Mouse (Mus musculus) thymus, postnatal 10 days (tissue): ENCODE results near the gene Arhgap44.

Experiments used
- DNase-seq, 2 experiments: peaks; one replicate each; pipeline ENCODE4 v3.0.0; 2021; ENCODE audit warnings: low spot score in 2 of 2

Arhgap44 gene

DNA sequence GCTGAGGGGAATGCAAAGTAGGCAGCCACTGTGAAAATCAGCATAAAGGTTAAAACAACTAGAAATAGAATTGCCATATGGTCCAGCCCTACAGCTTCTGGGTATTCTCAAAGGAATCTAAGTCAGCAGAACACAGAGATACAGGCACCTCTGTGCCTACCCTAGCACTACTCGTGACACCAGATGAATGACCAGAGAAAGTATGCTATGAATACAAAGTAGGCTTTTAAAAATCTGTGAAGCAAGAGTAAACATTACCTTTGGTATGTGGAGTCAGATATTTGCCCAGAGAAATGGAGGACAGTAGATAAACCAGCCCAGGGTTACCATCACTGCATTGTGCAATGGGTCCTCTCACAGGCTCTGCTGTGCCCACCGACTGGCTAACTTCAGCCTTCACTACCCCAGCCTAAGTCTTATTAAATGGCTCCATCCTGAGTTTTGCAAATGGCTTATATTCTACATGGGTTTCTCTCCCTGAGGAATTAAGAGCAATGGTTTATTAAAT lies 25.6 kb downstream of the Arhgap44 start:
- no peak for DNase-seq

DNA sequence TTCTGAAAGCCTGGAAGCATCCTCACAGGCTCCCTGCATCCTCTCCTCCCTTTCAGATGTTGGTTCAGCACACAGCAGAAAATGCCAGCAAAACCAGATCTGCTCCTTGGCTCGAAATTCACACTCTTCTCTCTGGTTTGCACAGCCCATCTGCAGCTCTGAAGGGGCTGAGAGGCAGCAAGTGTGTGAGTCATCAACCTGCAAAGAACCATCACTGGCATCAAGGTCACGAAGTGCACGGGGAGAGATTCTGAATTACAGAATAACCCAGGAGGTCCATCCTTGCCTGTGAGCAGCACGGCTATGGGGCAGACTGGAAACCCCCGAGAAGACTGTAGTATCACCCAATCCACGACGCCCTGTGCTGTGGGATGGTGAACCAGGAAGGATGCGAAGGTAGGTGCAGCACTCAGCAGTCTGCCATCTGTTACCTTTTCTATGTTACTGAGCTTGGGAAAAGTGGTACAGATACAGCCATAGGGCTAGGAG lies 27.5 kb downstream of the Arhgap44 start:
- no peak for DNase-seq

DNA sequence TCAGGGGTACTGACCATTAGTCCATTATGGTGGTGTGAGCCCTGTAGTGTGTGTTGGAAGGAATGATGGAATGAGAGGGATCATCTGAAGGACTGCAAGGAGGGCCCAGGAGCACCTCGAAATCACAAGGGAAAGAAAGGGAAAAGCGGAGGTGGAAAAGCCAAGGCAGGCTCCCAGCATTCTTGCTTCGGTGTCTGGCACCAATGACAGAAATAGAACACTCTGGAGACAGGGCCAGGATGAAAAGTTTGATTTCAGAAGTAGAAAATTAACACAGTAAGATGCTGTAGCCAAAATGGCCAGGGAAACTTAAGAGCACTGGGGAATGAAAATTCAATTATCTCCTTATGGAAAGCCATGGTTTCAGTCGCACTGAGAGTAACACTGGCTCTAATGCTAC lies 29.1 kb downstream of the Arhgap44 start:
- no peak for DNase-seq

DNA sequence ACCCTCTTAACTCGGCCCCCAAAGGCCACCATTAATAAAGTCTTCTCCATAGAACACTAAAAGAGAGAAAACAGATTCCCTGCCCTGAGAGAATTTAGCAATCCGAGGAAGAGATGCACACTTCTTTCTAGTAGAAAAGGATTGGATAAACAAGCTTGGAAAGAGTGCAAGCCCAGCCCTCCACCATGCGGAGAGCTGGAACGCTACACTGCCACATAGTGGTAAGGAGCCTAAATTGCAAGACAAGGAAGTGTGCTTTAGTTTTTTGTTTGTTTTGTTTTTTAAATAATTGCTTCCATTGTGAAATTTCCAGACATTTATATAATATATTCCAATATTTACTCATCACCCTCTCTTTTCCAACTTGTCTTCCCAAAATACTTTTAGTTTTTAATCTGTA lies 33.7 kb downstream of the Arhgap44 start:
- no peak for DNase-seq

DNA sequence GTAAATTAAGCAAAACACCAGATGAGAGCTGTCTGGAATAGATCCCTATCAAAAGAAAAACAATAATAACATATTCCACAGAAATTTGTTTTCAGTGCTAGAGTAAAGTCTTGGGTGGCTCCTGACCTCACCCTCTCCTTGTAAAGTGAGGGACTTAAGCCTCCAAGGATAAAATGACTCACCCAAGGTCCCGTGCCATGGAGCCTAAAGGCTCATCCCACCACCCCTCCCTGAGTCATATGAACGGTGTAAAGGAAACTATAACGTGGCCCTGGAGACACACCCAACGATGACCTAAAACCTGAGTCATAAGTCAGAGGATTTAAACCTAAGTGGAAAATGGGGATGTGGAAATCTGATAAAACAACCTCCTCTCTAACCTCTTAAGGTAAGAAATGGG lies 34.1 kb downstream of the Arhgap44 start:
- DNase-seq, result no peak

DNA sequence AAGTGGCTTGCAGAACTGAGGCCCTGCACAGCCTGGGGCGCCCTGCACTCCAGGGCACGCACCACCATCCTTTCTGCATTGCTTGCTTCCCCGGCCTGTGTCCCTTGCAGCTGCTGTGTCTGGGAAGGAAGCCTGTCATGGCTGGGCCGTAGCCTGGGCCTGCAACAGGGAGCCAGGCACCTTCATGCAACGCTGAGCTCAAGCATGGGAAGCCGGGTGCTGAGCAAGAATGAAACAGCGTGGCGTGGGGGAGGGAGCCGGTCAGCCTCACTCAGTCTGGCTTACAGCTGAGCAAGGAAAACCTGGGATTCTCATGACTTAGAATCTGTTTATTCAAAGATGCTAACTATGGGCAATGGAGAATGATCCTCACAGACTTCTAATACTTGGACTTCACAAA lies 36.2 kb downstream of the Arhgap44 start:
- DNase-seq, result no peak

DNA sequence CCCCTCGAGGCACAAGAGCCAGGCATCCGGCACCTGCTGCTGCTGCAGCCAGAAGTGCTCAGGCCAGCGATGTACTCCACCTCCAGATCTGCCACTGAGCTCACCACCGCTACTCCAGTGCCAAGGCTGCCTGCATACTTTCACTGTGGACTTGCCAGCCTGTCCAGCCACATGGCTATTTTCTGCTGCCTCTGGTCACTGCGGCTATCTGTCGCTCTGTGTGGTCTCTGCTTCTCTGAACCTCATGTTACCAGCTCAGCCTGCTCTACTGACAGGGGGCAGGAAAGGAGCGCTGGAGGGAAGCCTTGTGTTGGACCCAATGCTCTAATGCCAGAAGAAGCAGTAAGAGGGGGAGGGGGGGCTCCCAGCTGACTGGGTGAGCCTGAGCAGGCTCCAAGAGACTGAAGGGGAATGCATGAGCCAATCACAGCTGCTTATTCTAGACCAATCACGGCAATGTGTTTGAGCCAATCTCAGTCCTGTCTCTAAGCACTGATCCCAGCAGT lies 37.8 kb downstream of the Arhgap44 start:
- no peak for DNase-seq

DNA sequence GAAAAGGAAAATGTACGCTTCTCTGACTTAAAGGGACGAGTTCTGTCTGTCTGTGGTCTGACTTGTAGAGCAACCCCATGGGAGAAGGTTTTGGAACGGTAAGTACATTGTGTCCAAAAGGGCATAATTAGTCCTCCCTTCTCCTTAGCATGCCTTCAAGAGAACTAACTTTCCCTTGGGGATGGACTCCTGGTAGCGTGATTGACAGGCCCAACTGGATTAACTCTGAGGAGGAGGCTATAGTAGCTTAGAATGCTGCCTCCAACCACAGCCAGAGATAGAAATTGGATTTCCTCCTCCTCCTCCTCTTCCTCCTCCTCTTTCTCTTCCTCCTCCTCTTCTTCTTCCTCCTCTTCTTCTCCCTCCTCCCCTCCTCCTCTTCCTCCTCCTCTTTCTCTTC lies 42.5 kb downstream of the Arhgap44 start:
- DNase-seq, result no peak

DNA sequence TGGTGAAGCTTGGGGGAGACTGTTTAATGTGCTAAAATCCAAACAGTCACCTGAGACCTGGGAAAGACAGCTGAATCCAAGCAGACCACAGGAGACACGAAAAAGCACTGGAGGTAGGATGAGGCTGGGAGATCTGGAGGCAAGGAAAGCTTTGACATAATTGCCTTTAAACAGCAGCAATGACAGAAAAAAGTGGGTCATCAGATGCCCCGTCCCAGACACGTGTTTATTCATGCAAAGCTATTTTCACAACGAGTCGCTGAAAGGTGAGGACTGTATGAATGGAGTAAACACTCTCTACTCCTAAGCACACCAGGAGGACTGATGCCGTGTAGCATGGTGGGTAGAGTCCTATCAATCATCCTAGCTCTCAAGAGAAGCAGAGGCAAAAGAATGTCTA lies 47.0 kb downstream of the Arhgap44 start:
- DNase-seq, result no peak

DNA sequence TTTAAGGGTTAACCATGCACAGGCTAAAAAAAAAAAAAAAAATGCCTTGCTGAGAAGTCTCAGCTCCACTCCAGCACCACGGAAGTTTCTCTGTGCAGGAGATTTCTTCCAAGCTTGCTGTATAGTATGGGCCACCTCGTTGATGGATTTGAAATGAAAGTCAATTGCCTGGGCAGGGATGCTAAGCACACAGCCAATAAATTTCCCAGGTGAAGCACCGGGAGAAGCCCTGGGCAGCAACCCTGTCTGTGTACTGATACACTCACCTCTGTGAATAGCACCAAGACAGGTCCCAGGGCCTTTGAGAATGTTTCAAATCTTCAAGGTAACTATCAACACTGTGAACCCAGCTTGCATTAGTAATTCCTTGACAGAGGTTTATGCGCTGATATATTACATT lies 50.7 kb downstream of the Arhgap44 start:
- no peak for DNase-seq

DNA sequence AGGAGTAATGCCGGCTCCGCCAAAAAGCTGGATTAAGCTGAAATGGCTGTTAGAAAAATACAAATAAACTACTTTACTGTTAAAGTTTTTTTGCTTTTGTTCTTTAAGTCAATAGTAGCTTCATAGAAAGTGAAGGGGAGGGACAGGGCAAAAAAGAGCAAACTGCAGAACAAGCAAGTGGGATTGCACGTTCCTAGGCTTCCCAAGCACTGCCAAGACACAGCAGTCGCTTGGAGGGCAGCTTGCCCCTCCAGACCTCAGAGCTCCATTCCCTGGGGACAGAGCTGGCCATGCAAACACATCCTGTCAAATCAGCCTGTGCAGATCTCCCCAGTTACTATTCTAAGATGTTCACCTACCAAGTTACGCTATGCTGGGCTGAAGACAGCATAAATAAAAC lies 51.1 kb downstream of the Arhgap44 start:
- DNase-seq, result no peak

DNA sequence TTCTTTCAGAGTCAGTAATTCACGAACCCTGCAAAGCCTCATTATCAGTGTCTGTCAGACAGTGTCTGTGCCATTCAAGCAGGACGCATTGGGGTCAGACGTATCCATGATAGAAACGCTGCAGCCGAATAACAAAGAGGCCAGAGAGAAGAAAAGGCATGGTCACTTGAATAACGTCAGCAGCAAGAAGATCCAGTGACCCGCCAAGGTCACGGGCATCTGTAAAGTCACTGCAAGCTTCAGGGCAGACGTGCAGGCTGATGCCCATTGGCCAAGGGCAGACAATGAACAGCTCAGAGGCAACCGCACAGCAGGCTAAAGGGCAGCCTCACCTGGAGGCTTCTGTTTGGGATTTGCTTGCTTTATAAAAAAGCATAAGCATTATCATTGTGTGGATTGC lies 52.7 kb downstream of the Arhgap44 start:
- no peak for DNase-seq

DNA sequence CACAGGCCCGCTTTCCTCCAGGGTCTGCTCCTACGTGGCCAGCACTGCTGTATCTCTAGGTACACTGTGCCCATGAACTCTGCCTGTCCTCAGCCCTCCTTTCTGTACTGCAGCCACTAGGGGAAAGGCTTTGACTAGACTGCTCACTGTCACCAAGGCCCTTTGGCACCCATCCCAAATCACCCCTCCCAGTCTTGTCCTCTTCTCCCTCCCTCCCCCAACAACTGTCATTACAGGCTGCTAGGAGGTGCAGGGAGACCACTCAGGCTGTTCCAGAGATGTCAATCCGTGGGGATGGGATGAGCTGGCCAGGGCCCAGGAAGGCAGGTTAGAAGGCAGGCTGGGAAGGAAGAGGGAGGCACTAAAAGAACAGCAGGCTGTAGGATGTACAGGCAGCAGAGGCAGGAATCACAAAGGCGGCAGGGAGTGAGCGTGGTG lies 55.0 kb downstream of the Arhgap44 start:
- DNase-seq, result no peak

DNA sequence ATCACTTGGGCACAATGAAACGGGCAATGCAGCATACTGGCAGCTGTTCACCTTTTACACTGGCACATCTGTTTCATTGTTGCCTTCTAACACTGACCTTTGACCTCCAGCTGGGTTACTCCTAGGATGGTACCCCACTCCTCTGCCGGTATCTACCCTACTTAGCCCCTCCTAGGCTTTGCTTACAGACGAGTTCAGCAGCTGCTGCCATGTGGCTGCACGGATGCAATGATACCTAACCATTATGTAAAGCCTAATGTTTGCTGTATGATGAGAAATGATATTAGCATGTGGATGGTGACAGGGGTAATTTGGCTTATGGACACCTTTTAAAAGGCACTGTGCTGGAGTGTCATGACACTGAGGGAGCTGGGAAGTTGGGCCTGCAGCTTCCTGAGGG lies 55.6 kb downstream of the Arhgap44 start:
- no peak for DNase-seq

DNA sequence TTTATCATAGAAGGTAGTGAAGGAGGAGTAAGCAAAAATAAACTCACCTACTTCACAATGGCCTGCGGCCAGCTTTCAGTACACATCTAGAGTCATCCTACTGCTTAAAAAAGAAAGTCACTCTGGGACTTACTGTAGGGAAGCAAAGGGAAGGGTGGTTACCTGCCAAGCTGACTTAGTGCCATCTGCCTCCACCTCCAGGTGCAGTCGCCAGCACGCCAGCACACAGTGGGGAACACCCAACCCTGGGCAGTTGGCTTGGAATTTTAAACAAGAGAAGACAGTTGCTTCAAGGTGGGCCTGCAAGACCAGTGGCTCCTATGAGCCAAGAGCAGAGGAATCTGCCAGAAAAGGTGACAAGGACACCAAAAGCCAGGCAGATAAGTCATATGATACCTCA lies 58.7 kb downstream of the Arhgap44 start:
- DNase-seq, result no peak

DNA sequence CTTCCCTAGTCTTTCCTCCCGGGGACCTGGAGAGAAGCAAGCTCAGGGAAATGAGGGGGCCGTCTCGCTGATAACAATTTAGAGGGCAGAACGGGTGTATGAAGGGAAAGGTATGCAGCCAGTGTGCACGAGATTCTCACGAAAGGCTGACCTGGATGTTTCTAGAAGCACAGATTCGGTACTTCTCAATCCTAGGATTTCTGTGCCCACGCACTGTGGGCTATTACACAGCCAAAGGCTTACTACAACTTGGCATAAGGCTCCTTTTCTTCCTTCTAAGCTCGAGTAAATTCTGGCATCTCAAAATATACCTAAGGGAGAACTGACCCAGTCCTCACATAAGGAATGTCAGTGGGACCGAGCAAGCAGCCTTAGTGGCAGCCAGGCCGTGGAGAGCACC lies 61.6 kb downstream of the Arhgap44 start:
- DNase-seq, result no peak

DNA sequence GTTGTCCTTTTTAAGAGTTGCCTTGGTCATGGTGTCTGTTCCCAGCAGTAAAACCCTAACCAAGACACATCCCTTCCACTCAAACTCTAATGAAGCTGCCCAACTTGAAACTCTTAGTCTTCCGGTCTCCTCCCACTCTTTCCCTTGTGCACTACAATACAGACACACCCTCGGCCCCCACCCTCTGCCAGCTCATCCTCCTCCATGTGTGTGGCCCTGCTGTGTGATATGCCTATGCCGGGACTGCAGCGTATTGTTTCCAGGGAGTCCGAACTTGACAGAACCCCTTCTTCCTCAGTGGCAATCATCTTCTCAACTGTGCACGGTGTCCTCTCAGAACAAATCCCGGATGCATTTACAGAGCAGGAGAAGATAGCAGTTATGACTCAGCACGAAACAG lies 62.7 kb downstream of the Arhgap44 start:
- DNase-seq, result no peak

DNA sequence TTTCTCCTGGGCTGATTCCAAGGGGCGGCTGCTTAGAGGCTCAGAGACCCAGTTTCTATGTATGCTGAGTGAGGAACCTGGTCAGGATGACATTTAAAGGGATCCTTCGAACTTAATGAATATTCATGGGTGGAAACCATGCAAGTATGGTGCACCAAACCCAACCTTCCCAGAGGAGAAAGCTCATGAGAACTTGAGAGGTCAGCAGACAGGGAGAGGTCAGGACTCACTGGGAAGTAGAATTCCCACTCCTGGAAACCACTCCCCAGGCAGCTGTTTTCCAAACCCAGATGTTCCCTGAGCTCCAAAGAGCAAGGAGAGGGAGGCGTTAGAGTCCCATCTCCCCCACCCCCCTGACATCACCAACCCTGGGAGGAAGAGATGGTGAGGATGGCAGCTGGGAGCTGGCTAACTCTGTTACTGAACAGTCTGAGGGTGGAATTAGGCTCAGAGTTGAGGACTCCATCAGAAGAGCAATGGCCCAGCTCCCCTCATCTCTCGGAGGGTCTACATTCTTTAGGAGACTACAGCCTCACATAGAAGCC lies 65.2 kb downstream of the Arhgap44 start:
- no peak for DNase-seq

DNA sequence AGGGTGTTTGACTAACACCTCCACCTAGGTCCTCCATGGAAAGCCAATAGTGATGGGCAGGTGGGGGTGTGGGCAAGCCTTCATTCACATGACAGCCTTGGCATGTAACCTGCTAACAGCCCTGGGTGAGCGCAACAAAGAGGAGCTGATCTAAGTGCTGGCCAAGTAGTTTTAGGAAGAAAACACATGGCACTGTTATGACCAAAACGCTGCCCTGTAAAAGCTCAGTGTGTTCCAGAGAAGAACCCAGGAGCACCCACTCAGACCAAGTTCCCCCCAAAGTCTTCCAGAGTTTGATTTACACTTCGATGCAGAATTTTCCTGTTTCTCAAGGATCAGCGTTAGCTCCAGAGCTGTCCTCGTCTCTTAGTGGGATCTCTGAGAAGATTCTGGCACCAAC lies 65.9 kb downstream of the Arhgap44 start:
- no peak for DNase-seq

DNA sequence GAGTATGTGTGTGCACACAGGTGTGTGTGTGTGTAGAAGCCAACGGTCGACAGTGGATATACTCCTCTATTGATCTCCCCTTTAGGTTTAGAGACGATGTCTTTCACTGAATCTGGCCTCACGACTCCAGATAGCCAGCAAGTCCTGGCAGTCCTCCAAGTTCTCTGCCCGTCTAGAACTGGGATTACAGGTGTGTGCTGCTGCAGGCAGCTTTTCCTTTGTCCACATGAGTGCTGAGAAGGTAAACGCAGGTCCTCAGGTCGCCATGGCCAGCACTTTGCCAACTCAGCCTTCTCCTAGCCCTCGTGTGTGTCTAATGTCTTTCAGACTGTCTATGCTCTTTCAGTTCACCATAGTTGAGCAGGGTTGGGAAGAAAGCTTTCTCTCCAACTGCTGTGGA lies 69.9 kb downstream of the Arhgap44 start:
- no peak for DNase-seq

DNA sequence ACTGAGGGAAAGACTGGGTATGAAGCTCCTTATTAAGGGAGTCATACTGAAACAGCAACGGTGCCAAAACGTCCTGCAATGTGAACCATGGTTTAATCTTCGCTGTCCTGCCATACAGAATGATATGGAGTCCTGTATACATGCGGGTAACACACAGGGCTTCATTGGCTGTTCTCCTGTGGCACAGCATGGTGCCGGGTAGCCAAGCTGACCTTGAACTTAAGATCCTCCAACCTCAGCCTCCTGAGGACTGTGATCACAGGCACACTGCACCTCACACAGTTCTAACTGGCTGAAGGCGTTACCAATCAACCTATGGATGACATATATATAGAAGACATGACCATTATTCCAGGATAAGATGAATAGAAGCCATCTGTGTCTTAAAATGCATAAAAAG lies 72.4 kb downstream of the Arhgap44 start:
- DNase-seq, result no peak

DNA sequence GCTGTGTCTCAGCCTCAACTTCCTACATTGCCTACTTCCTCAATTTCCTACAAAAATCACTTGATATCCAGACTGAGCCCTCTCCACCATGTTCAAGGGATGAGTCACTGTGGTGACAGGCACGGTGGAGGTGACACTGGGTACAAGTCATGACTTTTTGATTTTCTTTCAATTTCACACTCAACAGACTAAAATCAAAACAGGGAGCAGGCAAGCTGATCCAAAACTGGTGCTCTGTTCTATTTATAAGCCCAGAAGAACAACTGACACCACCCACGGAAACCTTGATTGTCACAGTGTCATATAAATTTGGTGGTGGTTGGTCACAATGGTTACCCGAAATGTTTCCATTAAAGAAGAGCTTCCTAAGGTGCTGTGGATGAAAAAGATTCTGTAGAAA lies 72.8 kb downstream of the Arhgap44 start:
- DNase-seq, result no peak

DNA sequence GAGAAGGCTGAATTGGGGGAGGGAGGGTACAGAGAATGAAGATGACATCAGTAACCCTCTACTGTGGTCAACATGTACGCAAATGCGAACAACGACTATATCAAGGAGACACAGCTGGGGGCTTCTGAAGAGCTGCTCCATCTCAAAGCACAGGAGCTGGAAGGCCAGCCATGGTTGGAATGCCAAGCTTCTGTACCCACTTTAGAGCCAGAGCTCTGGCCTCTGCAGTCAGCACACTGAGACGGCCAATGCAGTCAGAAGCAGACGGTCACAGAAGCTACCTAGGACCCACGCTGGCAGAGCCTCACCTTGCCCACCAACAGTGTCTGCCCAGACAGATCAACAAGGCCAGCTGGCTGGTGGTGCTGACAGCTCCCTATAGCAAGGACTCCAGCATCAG lies 73.5 kb downstream of the Arhgap44 start:
- DNase-seq, result no peak
